Mouse (Mus musculus): Measurements from ENCODE around the gene Lrrc30. TPM values are rescaled to one million over a fixed set of nuclear protein-coding genes. Genes with fewer than 3 reads are reported as not detected.

The Lrrc30 gene
- total RNA-seq, 1 experiment from 2014 or later, result 0.33 TPM

GRCm38 (mm10) chr17:67583422-67583821, 49.1 kb downstream of the Lrrc30 start:
- no peak for DNase-seq

DNA sequence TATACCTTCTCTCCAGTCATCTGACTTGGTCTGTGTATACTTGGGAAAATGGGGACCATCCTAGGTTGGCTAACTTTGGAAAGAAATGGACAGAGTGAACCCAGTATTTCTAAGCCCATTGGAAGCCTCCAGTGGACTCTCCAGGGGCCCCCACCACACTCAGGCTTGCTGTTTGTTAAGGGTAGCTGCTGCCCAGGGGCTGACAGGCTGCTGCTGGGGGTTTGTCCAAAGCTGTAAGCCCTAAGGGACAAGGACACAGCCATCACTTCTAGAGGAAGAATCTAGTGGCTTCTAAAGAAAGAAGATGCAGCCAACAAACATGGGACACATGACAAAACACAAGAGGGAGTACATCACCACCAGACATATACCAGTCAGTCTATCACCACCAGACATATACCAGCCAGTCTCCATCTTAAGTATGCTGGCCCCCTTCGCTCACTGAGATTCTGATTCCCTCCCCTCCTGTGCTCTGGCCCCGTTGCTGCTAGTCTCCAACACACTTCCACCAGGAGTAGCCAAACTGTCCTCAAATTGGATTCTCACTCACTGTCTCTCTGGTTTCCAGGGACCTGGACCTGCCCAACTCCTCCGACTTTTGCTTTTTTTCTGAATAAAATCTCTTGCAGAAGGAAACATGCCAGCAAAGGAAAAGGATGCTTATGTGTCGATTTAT, 49.7 kb downstream of the Lrrc30 start:
- DNase-seq, result no peak

- no peak for DNase-seq
Measured at GRCm38 (mm10) chr17:67581839-67582238, 50.7 kb downstream of the Lrrc30 start.

Other genes with a start within 250 kb of the Lrrc30 start
- gene Lama1, start 64.5 kb upstream of the Lrrc30 start, total RNA-seq (2021), result 14.1 and 18.7 TPM in 2 replicates